Mouse (Mus musculus) bone marrow, adult 2 months (tissue): ENCODE data around the gene Crkl.

Experiments used
- CTCF ChIP-seq: fragments of 200-500 bp; IDR thresholded peaks from 2 replicates; pipeline ENCODE4 v1.5.1; 2011; ENCODE audit warnings: low read length, control low read depth; ENCODE audit not compliant: control insufficient read depth, insufficient read depth
- POLR2A ChIP-seq: fragments of 200-500 bp; IDR thresholded peaks from 2 replicates; pipeline ENCODE4 v1.6.1; 2011; ENCODE audit warnings: low read depth, mild to moderate bottlenecking, control low read depth, low read length, borderline replicate concordance; ENCODE audit not compliant: control insufficient read depth

DNA sequence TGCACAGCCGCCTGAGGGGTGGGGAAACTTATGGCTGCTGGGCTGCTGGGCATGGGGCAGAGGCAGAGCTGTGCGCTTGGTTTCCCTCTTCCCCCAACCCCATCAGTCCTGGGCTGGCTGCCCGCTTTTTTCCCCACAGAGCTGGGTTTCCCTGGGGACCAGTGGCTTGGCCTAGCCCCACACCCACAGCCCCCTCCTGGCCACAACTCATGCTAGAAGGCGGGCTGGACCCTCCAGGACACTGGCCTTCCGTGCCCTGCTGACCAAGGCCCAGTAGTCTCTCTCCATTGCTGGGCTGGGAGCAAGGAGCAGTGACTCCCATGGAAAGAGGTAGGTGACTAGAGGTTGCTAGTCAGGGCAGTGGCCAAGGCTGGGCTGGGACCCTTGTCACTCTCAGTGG lies 39.4 kb downstream of the Crkl start:
- TF ChIP-seq CTCF (no peak), POLR2A (no peak)
